Mouse (Mus musculus): ENCODE results near the gene Rela.

- TF ChIP-seq POLR2A (IDR thresholded peaks at IDR 0.05; ENCODE audit: borderline replicate concordance, extremely low read depth, low read depth, low read length) (no peak), CTCF (IDR thresholded peaks at IDR 0.05; ENCODE audit: insufficient read depth, low read length) (no peak)
Observed at GRCm38 (mm10) chr19:5653969-5654719, 16.9 kb downstream of the Rela start.
